Mouse (Mus musculus) MEL (cell line): ENCODE measurements around the gene Haus6. TPM values are rescaled to one million over a fixed set of nuclear protein-coding genes. Genes with fewer than 3 reads are reported as not detected.

ENCODE experiments used
- BHLHE40 ChIP-seq: IDR thresholded peaks from 2 replicates; pipeline ENCODE4 v1.6.1; 2012; ENCODE audit warnings: low read depth, mild to moderate bottlenecking, inconsistent platforms, low read length, improper control_type of control experiment, borderline replicate concordance
- CHD1 ChIP-seq: IDR thresholded peaks from 2 replicates; pipeline ENCODE4 v1.6.1; 2012; ENCODE audit warnings: low read depth, mild to moderate bottlenecking, inconsistent platforms, low read length, improper control_type of control experiment
- CHD2 ChIP-seq: IDR thresholded peaks from 2 replicates; pipeline ENCODE4 v1.6.1; 2011; ENCODE audit warnings: low read length, improper control_type of control experiment
- CTCF ChIP-seq, 3 experiments: IDR thresholded peaks in 2 of 3; conservative IDR thresholded peaks in 1 of 3; 2 replicates each; pipeline ENCODE4 v1.5.1; 2011 to 2012; ENCODE audit warnings: low read length in 3 of 3, low read depth in 2 of 3, mild to moderate bottlenecking in 2 of 3, improper control_type of control experiment in 1 of 3, inconsistent platforms in 1 of 3, mixed read lengths in 1 of 3, moderate library complexity in 1 of 3; ENCODE audit not compliant: control insufficient read depth in 1 of 3, insufficient read depth in 1 of 3, poor library complexity in 1 of 3, severe bottlenecking in 1 of 3
- EP300 ChIP-seq, 2 experiments: IDR thresholded peaks; 2 replicates each; pipeline ENCODE4 v1.6.1; 2011; ENCODE audit warnings: improper control_type of control experiment in 2 of 2, low read length in 2 of 2, low read depth in 1 of 2, mild to moderate bottlenecking in 1 of 2
- GABPA ChIP-seq: IDR thresholded peaks from 2 replicates; pipeline ENCODE4 v1.6.1; 2012; ENCODE audit warnings: low read depth, mild to moderate bottlenecking, inconsistent platforms, low read length, improper control_type of control experiment, moderate library complexity
- GATA1 ChIP-seq: IDR thresholded peaks from 2 replicates; pipeline ENCODE4 v1.6.1; 2011; ENCODE audit warnings: low read depth, low read length, improper control_type of control experiment
- HCFC1 ChIP-seq: IDR thresholded peaks from 2 replicates; pipeline ENCODE4 v1.6.1; 2012; ENCODE audit warnings: low read depth, mild to moderate bottlenecking, inconsistent platforms, low read length, improper control_type of control experiment, moderate library complexity
- JUND ChIP-seq: IDR thresholded peaks from 2 replicates; pipeline ENCODE4 v1.6.1; 2011; ENCODE audit warnings: low read depth, mild to moderate bottlenecking, improper control_type of control experiment, low read length
- KAT2A ChIP-seq: conservative IDR thresholded peaks from 2 replicates; pipeline ENCODE4 v1.6.1; 2012; ENCODE audit warnings: low read depth, low read length, improper control_type of control experiment, inconsistent platforms
- MAX ChIP-seq: IDR thresholded peaks from 2 replicates; pipeline ENCODE4 v1.6.1; 2011; ENCODE audit warnings: low read length, improper control_type of control experiment
- MAZ ChIP-seq: IDR thresholded peaks from 2 replicates; pipeline ENCODE4 v1.6.1; 2012; ENCODE audit warnings: low read depth, mild to moderate bottlenecking, inconsistent platforms, low read length, improper control_type of control experiment
- MEF2A ChIP-seq: IDR thresholded peaks from 2 replicates; pipeline ENCODE4 v1.6.1; 2014; ENCODE audit warnings: low read depth, mild to moderate bottlenecking, inconsistent platforms, low read length, improper control_type of control experiment; ENCODE audit not compliant: poor library complexity, insufficient replicate concordance, severe bottlenecking; ENCODE audit errors: extremely low read depth
- MYC ChIP-seq: IDR thresholded peaks from 2 replicates; pipeline ENCODE4 v1.6.1; 2011; ENCODE audit warnings: low read depth, mild to moderate bottlenecking, low read length, improper control_type of control experiment, moderate library complexity
- NELFE ChIP-seq: IDR thresholded peaks from 2 replicates; pipeline ENCODE4 v1.6.1; 2011; ENCODE audit warnings: low read depth, low read length, improper control_type of control experiment
- POLR2A ChIP-seq, 2 experiments: IDR thresholded peaks; 2 replicates each; pipeline ENCODE4 v1.6.1; 2011 to 2012; ENCODE audit warnings: low read length in 2 of 2, mild to moderate bottlenecking in 2 of 2, control low read depth in 1 of 2, improper control_type of control experiment in 1 of 2, low read depth in 1 of 2, moderate library complexity in 1 of 2; ENCODE audit not compliant: control insufficient read depth in 1 of 2, insufficient read depth in 1 of 2, poor library complexity in 1 of 2
- POLR2AphosphoS2 ChIP-seq: IDR thresholded peaks from 2 replicates; pipeline ENCODE4 v1.6.1; 2011; ENCODE audit warnings: low read length, improper control_type of control experiment
- POLR2AphosphoS5 ChIP-seq: IDR thresholded peaks from 2 replicates; pipeline ENCODE4 v1.6.1; 2012; ENCODE audit warnings: low read depth, borderline replicate concordance, mild to moderate bottlenecking, inconsistent platforms, low read length, moderate library complexity, mixed read lengths
- RCOR1 ChIP-seq: IDR thresholded peaks from 2 replicates; pipeline ENCODE4 v1.6.1; 2012; ENCODE audit warnings: low read depth, mild to moderate bottlenecking, inconsistent platforms, low read length, improper control_type of control experiment
- SIN3A ChIP-seq: IDR thresholded peaks from 2 replicates; pipeline ENCODE4 v1.6.1; 2012; ENCODE audit warnings: low read length, improper control_type of control experiment, inconsistent platforms
- SMC3 ChIP-seq: IDR thresholded peaks from 2 replicates; pipeline ENCODE4 v1.6.1; 2011; ENCODE audit warnings: low read depth, low read length, improper control_type of control experiment
- TAL1 ChIP-seq: IDR thresholded peaks from 2 replicates; pipeline ENCODE4 v1.6.1; 2012; ENCODE audit warnings: mild to moderate bottlenecking, inconsistent platforms, low read length, moderate library complexity, mixed read lengths
- TBP ChIP-seq: IDR thresholded peaks from 2 replicates; pipeline ENCODE4 v1.8.0; 2011; ENCODE audit warnings: low read depth, low read length, improper control_type of control experiment
- TCF12 ChIP-seq: IDR thresholded peaks from 2 replicates; pipeline ENCODE4 v1.6.1; 2014; ENCODE audit warnings: low read depth, mild to moderate bottlenecking, inconsistent platforms, low read length, improper control_type of control experiment, moderate library complexity
- UBTF ChIP-seq: IDR thresholded peaks from 2 replicates; pipeline ENCODE4 v1.6.1; 2012; ENCODE audit warnings: low read depth, mild to moderate bottlenecking, inconsistent platforms, low read length, improper control_type of control experiment, moderate library complexity, borderline replicate concordance; ENCODE audit not compliant: insufficient read depth
- ZNF384 ChIP-seq: IDR thresholded peaks from 2 replicates; pipeline ENCODE4 v1.6.1; 2012; ENCODE audit warnings: low read depth, mild to moderate bottlenecking, inconsistent platforms, low read length, improper control_type of control experiment
- polyA plus RNA-seq, 2 experiments: library from polyadenylated mRNA; stranded (reverse) in 1 of 2; unstranded in 1 of 2; fragments of >175 nt in 1 of 2; fragments of >200 nt in 1 of 2; gene quantifications; 2 replicates each; pipeline versions ENCODE4 v1.2.1 to v1.2.4; 2012; ENCODE audit warnings: low replicate concordance in 2 of 2, low read depth in 1 of 2; ENCODE audit not compliant: insufficient read length in 2 of 2, insufficient read depth in 1 of 2, missing spikeins in 1 of 2
- total RNA-seq: library from RNA; depleted of rRNA; stranded (reverse); fragments of 300-350 nt; gene quantifications from 2 replicates; pipeline ENCODE4 v1.2.3, GENCODE M21; 2012

Haus6 gene
- total and polyA plus RNA-seq, 3 experiments = 22.1 to 41.3 TPM; not detected in 1

- TF ChIP-seq MEF2A = no peak
- TF ChIP-seq POLR2AphosphoS5 = no peak; the same call in 1 of the 2 replicates
- TF ChIP-seq TCF12 = peak; percentile 53; the same call in 1 of the 2 replicates
- TF ChIP-seq EP300 (IDR thresholded peaks at IDR 0.05; ENCODE audit: low read depth in 1 of 2, low read length in 2 of 2) = no peak; a peak in 1 of 4 replicates
- peak; percentile 47 for TF ChIP-seq SIN3A
- no peak for TF ChIP-seq BHLHE40
- TF ChIP-seq CHD2 = peak; percentile 99
- no peak for TF ChIP-seq CHD1
- peak; percentile 54 to 76 (median 76) for TF ChIP-seq CTCF (IDR thresholded peaks at IDR 0.05 in 2 of 3, conservative IDR thresholded peaks at IDR 0.05 in 1 of 3; ENCODE audit: control insufficient read depth in 1 of 3, insufficient read depth in 1 of 3, low read depth in 2 of 3, low read length in 3 of 3, poor library complexity in 1 of 3, severe bottlenecking in 1 of 3)
- TF ChIP-seq POLR2A (IDR thresholded peaks at IDR 0.05; ENCODE audit: control insufficient read depth in 1 of 2, insufficient read depth in 1 of 2, low read depth in 1 of 2, low read length in 2 of 2, poor library complexity in 1 of 2) = peak; percentile 97 to 98
- TF ChIP-seq SMC3 = peak; percentile 68
- peak; percentile 39; the same call in 1 of the 2 replicates for TF ChIP-seq MYC
- no peak for TF ChIP-seq UBTF
- peak; percentile 62 for TF ChIP-seq MAX
- TF ChIP-seq NELFE = peak; percentile 99
- no peak for TF ChIP-seq TAL1
- no peak for TF ChIP-seq GABPA
- TF ChIP-seq ZNF384 = no peak
- no peak; the same call in 1 of the 2 replicates for TF ChIP-seq KAT2A
- TF ChIP-seq JUND = no peak
- peak; percentile 87 for TF ChIP-seq TBP
- TF ChIP-seq GATA1 = peak; percentile 67
- TF ChIP-seq MAZ = no peak
- no peak; the same call in 1 of the 2 replicates for TF ChIP-seq RCOR1
- TF ChIP-seq POLR2AphosphoS2 = peak; percentile 98
- TF ChIP-seq HCFC1 = peak; percentile 91
Measured at GRCm38 (mm10) chr4:86575283-86575983, 36.4 kb downstream of the Haus6 start, which contains the start of gene Rraga (continued).
